Mouse (Mus musculus): ENCODE results near the gene Gm10382. TPM values are rescaled to one million over a fixed set of nuclear protein-coding genes. Genes with fewer than 3 reads are reported as not detected.
"Not testable (repeated sequence)": the region's sequence is repeated elsewhere in the genome, so short reads cannot be mapped to it uniquely, and the experiment has no call there.

The Gm10382 gene
- polyA plus RNA-seq, 2 experiments from 2014 or later, result 0.68 to 1.1 TPM

- peak; percentile 59 for ATAC-seq
These were observed 4.8 kb downstream of the Gm10382 start for GRCm38 (mm10) chr5:125393622-125394603.

GRCm38 (mm10) chr5:125395008-125395407 lies 5.9 kb downstream of the Gm10382 start:
- no peak for ATAC-seq

DNA sequence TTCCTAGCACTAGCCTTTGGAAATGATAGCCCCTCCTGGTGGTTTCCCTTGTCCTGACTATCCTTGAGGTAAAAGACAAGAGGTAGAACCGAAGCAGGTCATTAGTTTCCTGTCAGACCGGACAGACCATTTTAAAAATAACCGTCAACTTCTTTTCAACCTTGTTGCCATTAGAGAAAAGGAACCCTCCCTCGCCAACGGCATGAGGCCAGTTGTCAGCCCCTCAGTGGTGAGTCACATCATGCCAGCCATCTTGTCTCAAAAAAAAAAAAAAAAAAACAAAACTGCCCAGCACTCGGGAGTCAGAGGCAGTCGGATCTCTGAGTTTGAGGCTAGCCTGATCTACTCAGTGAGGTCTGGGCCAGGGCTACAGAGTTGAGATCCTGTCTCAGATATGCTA lies 11.8 kb downstream of the Gm10382 start:
- ATAC-seq, result no peak

- no peak for ATAC-seq
These were observed 13.4 kb downstream of the Gm10382 start for GRCm38 (mm10) chr5:125402476-125402875.

DNA sequence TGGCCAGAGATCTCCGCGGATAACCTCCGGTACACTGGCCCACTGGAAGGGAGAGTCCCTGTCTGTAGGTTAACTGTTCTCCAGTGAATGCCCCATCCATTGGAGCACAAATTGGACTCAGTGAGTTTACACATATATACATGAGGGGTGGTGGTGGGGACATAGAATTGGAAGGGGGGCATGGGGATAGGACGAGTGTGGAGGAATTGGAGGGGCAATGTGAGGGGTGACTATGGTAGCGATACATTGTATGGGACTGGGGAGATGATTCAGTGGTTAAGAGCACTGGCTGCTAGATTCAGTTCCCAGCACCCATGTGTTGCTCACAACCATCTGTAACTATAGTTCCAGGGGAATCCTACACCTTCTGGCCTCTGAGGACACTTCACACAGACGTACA lies 13.9 kb downstream of the Gm10382 start:
- no peak for ATAC-seq

GRCm38 (mm10) chr5:125403481-125404465 lies 14.7 kb downstream of the Gm10382 start:
- no peak for ATAC-seq

DNA sequence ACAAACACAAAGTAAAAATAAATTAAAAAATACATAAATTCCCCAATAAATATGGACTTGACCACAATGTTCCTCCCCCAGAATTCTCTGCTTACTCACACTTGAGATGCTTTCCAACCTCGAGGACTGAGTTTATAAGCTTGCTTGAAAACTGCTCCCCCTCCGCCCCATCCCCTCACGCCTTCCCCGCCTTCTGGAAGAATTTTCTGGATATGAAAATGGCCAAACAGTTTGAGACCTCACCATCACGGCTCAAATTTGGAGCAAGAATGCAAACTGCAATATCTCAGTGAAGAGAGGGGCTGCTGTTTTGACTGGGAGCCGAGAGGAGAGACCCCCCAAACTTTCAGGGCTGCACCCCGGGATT lies 15.4 kb downstream of the Gm10382 start:
- ATAC-seq, result no peak

- ATAC-seq, result peak; percentile 3
These were observed 15.9 kb downstream of the Gm10382 start for GRCm38 (mm10) chr5:125404903-125405545.

DNA sequence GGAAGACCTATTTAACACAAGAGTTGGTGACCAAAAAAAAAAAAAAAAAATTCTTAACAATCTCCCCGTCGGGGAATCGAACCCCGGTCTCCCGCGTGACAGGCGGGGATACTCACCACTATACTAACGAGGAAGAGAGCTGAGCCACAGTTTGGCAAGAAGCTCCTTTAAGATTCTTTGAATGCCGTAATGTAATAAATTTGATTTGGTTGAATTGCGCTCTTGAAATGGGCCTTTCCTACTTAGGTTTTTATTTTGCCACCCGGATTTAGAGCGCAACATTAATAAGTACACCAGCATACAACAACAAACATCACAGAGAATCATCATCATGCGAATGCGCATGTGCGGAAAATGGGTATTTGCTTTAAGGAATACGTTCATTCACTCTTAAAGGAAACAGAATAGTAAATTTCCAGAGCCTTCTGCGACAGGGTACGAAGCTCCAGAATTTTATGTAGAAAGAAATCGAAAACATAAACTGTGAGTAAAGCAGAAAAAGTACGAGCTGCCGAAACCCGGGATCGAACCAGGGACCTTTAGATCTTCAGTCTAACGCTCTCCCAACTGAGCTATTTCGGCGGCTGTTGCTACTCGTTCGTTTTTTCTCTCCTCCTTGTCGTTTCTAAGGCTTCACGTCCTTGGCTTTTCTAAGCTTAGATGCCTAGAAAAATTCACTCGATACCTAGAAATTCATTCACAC lies 16.6 kb downstream of the Gm10382 start:
- ATAC-seq, result peak; percentile 69

GRCm38 (mm10) chr5:125406322-125407016 lies 17.3 kb downstream of the Gm10382 start:
- peak; percentile 67 for ATAC-seq

- ATAC-seq, result no peak
These were observed 18.1 kb downstream of the Gm10382 start for GRCm38 (mm10) chr5:125407020-125407830.

DNA sequence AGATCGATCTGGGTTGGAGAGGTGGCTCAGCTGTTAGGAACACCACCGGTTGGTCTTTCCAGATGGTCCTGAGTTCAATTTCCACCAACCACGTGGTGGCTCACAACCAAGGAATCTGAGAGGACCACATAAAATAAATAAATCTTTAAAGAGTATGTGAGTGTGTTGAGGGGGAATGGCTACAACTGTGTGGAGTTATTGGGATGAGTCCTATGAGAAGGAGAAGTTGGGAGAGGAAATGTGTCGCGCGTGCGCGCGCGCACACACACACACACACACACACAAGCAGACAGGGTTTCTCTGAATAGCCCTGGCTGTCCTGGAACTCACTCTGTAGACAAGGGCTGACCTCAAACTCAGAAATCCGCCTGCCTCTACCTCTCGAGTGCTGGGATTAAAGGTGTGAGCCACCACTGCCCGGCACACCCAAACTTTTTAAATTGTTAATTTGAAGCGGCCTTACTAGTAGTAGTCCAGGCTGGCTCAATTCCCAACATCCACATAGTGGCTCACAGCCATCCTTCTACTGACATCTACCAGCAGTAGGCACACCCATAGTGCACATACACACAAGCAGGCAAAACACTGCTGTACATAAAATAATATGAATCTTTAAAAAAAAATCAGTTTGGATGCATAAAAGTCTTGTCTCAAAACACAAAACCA lies 18.9 kb downstream of the Gm10382 start:
- no peak for ATAC-seq

DNA sequence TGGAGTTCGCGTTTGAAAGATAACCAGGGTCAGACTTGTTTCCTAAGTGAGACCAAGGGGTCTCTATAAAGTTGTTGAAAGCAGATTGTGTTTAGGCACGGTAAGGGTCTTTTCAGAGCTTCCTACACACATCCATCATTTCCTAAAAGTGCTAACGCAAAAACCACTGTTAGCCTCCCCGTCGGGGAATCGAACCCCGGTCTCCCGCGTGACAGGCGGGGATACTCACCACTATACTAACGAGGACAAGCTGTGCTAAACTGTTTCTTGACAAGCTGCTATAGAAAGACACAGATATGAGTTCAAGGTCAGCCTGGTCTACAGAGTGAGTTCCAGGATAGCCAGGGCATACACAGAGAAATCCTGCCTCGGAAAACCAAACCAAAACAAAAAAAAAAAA lies 19.7 kb downstream of the Gm10382 start:
- ATAC-seq, result peak; percentile 7

DNA sequence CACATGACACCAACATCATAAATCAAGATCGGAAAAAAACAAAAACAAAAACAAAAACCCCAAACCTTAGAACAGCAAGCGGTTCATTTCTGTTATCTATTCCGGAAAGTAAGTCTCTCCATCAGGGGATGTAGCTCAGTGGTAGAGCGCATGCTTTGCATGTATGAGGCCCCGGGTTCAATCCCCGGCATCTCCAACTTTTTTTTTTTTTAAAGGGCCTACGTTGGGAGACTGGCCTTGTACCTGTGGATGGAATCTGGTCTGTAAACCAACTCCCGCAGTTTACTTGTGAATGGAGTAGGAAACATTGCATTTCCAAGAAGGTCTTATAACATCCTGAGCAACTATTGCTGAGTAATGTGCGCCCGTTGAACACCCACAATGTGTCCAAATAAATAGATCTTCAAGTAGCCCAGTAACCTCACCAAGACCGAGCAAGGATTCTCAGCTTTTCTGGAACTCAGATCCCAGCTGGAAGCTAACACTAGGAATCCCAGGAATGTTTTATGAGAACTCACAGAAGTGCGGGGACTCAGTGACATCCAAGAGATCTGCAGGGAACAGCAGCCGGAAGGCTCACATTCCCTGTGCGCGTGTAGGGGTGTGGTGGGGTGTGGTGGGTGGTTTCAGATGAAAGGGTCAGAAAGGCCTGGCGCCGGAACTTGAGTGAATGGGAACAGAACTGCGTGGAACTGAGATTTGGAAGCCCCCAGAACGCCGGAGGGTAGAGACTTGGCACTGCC lies 20.4 kb downstream of the Gm10382 start:
- no peak for ATAC-seq

DNA sequence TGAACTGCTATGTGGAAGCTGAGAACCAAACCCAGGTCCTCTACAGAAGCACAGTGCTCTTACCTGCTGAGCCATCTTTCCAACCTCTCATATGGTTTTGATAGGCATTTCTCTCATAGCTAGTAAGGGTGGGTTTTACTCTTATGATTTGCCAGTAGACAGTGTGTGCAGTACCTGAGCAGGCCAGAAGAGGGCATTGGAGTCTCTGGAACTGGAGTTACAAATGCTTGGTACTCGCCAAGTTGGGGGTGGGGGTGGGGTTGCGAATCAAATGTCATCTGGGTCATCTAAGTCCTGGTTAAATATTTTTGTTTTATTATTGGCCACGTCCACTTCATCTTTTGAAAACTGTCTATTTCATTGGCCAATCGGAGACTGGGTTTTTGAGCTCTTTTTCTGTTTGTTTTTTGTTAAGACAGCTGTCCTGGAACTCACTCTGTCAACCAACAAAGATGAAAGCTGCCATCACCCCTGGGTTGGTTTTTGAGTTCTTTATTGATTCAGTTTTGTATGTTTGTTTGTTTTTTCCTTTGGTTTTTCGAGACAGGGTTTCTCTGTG lies 22.9 kb downstream of the Gm10382 start:
- peak; percentile 21 for ATAC-seq

DNA sequence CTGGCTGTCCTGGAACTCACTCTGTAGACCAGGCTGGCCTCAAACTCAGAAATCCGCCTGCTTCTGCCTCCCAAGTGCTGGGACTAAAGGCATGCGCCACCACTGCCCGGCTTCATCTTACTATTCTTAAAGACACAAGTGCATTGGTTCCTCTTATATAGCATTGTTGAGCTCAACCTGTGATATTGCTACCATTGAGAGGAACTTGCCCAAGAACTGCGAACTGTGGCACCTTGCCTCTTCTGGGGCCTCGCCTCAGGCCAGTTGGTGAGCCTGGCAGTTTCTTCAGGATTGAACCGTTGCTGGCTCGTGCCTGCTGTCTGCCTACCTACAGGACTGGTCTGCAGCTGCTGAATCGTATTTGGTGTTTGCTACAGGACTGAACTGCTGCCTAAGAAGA lies 23.4 kb downstream of the Gm10382 start:
- ATAC-seq, result not testable (repeated sequence)

GRCm38 (mm10) chr5:125413763-125414162 lies 24.6 kb downstream of the Gm10382 start:
- ATAC-seq, result no peak

GRCm38 (mm10) chr5:125416183-125416582 lies 27.1 kb downstream of the Gm10382 start:
- ATAC-seq, result no peak

GRCm38 (mm10) chr5:125418636-125419035 lies 29.5 kb downstream of the Gm10382 start:
- ATAC-seq, result no peak

All from activated CD4-positive, CD25-positive, alpha-beta regulatory T cell, adult 4 months (primary cell).